Mouse (Mus musculus): ENCODE measurements around the gene Prss36.

GRCm38 (mm10) chr7:127890798-127891197, 55.7 kb downstream of the Prss36 start, which contains the start of gene Prss53:
- no peak for TF ChIP-seq CTCF (IDR thresholded peaks at IDR 0.05; ENCODE audit: low read depth, low read length)
- no peak for TF ChIP-seq POLR2AphosphoS5 (IDR thresholded peaks at IDR 0.05; ENCODE audit: insufficient replicate concordance, low read depth, low read length)
- TF ChIP-seq GATA1 (IDR thresholded peaks at IDR 0.05; ENCODE audit: borderline replicate concordance, low read length) = no peak
- TF ChIP-seq TAL1 (conservative IDR thresholded peaks at IDR 0.05; ENCODE audit: low read depth, low read length) = no peak
- no peak for TF ChIP-seq GATA2 (IDR thresholded peaks at IDR 0.05; ENCODE audit: borderline replicate concordance, low read depth, low read length)

All from G1E (cell line).